Mouse (Mus musculus) megakaryocyte, adult 5-6 weeks (primary cell): Measurements from ENCODE around the gene Cldn6. TPM values are rescaled to one million over a fixed set of nuclear protein-coding genes. Genes with fewer than 3 reads are reported as not detected.

Experiments used
- ATAC-seq: 2 replicates; pipeline ENCODE4 v1.8.0; 2016; ENCODE audit warnings: mild to moderate bottlenecking, inconsistent platforms; ENCODE audit not compliant: poor library complexity, severe bottlenecking
- total RNA-seq, 2 experiments: library from RNA; stranded (forward) in 1 of 2; stranded (reverse) in 1 of 2; fragments of 153-499, 151-499 nt in 1 of 2; fragments of 221-1000, 200-1000 nt in 1 of 2; gene quantifications; 2 replicates each; pipeline versions ENCODE4 v1.2.3 to v1.2.4; 2015 to 2017

Gene Cldn6
- total RNA-seq (2015) (not detected in 2 replicates), total RNA-seq (2017) (not detected in 2 replicates)

DNA sequence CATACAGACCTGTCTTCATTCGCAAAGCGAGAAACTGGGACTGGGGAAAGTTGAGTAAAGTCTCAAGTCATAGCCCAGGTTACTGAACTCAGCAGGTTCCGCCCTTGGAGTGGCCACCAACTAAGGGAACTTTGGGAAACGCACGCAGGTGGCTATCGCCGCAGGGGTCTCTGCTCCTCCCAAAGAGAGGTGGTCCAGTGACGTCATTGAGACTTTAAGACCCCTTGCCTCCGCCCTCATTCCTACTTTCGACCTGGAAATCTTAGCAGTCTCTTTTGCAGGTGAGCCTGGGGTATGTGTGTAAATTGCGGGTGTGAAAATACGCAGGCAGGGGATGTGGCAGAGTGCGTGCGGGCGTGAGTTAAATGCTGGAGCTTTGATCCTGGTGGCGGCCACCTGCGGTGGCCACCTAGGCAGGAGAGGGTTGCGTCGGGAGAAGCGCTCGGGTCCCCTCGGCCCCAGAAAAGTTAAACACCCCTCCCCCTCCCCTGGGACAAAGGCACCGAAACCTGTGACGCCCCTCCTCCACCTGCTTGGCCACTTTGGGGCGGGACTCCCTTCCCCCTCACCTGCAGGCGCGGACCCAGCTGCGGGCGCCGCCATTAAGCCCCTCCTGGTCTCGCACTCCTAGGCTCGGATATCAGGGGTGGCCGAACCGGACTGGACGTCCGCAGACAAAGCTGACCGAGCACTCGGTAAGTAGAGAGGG is at the start of gene Cldn6:
Cldn6 (plus strand) TSS at position 123 of the 709 bp plus-strand sequence.
- no peak for ATAC-seq

DNA sequence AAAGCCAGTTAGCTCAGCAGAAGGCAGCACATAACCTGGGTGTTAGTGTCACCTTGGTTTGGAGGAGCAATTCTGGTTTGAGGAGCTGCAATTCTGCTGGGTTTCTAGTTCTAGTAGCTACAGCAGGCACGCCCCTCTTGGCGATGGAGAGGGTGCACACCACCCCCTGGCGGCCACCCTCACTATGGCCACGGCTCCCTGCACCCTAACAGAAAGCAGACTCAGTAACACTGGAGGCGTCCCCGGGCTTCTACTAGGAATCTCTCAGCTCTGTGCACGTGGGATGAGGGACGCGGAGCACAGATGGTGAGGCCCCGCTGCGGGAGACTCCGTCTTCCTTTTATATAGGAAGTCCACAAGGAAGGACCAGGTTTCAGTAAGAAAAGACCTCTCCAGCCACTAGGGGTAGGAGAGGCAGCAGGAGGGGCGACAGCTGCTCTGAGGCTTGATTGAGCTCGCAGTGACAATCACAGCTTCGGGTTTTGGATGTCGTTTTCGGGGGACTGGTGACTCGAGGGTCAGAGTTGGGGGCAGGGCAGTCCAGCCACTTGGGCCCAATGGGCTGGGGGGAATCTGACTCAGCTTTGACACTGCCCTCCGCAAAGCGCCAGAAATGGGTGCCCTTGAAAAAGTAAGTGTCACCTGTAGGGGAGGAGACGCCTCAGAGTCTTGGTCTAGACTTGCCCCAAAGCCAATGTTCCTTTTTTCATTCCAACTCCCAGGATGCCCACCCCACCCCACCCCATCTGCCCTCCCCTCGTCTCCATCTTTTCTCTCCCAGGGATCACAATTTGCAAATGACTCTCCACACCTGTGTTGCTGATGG is 48.6 kb upstream of the Cldn6 start:
- peak; percentile 87 for ATAC-seq

DNA sequence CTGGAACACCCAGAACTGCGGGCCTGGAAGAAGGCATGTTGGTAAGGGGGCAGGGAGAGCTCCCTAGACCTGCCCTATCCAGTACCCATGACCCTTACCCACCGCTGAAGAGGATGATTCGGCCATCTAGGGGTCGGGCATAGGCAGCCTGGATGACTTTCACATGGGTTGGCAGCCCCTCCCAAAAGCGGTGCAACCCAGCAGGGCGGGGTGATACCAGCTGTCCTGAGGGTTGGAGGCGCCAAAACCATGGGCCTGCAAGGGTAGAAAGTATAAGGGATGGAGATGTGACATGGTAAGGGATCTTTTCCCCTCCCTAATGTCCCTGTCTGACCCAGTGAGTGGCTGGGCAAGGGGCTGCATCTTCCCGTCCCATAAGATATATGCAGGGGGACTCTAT is 47.8 kb upstream of the Cldn6 start:
- ATAC-seq: no peak

DNA sequence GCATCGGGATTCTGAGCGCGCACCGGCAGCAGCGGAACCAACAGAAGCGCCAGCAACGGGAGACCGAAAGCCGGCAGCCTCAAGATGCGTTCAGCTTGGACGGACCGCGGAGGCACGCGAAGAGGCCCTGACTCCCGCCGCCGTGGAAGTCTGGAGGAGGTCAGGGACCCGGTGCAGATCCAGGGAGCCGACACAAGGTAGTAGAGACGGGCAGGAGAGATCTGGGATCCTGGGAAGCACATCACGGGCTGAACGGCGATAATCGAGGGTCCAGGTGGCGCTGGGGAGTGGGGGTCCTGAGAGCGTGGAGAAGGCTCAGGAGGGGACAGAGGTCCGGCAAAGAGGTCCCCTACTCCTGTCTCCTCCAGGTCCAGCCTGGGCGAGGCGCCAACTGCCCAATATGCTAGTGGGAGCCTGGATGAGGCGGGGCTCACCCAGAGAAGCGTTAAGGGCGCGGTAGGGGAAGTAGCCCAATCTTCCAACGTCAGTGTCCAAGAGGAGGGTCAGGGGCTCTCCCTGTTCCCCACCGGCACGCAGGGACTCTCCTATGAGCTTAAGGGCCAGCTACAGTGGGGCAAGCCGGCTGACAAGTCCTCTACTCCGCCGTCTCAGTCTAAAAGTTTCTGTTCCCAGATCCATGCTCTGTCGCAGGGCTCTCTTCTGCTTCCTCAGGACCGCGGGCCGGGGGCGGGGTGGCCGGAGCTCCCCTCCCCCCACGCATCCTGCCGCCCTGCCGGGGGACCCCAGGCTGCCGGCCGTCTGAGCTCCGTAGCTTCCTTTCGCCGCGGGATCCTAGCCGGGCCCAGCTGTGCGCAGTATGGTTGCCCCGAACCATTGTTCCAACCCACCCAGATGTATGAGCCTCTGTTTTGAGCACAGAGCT is 34.2 kb upstream of the Cldn6 start, which contains the start of gene Mmp25:
Mmp25 (minus strand) TSS at position 665 of the 883 bp plus-strand sequence.
- peak; percentile 93 for ATAC-seq

DNA sequence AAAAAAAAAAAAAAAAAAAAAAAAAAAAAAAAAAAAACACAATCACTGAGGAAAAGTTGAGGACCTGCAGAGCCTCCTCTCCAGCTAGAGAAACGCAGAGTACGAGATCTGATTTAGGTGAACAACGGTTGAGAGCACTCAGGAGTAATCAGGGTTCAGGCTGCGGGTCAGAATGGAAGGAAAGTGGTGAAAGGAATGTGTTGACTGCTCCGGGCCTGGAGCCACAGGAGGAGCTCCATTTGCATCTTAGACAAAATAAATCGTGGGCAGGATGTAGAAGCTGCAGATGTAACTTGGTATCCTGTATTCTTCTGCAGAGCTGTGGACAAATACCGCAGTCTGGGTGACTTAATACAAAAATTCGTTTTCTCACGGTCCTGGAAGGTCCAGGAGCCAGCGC is 33.2 kb upstream of the Cldn6 start:
- ATAC-seq: no peak

DNA sequence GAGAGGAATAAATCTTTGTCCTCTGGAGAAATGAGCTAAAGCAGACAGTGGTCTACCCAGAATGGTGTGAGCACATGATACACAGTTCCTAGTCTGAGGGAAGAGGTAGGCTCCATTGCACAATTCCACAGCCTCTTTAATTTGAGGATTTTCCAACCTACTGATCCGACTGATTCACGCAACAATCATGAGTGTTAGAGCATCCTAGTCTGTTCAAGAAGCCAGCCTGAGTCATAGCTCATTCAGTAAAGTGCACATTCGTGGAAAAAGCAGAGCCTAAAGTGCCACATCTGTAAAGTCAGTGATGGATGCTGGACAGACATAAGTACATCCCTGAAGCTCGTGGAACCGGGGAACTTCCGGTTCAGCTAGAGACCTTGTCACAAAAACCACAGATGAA is 27.7 kb upstream of the Cldn6 start:
- no peak for ATAC-seq

DNA sequence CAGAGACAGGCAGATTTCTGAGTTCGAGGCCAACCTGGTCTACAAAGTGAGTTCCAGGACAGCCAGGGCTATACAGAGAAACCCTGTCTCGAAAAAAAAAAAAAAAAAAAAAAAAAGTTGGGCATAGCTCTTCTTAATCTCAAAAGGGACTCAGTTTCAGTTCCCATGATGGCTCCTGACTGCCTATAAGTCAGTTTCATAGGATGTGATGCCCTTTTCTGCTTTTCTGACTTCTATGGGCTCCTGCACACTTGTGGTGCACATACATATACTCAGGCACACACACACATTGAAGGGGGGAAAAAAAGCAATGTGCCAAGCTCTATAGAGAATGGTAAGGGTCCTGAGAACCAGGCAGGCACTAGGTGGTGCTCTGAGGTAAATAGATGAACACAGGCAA is 25.7 kb upstream of the Cldn6 start:
- ATAC-seq: peak; percentile 53; the same call in 1 of the 2 replicates

DNA sequence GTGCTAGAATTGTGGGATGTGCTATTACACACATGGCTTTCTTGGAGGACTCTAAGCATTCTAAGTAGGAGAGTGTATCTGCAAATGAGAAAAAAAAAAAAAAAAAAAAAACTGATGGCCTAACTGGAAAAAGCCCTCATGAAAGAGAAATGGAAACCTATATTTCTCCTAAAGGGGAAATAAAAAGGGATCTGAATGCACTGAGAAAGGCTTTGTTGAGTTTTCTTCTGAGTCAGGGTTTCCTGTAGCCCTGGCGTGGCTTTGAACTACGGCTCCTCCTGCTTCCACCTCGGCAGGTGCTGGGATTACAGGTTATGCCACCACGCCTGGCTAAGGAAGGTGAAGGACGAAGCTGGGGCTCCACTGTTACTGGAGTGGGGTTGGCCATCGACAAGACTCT is 25.0 kb upstream of the Cldn6 start:
- ATAC-seq: peak; percentile 46

DNA sequence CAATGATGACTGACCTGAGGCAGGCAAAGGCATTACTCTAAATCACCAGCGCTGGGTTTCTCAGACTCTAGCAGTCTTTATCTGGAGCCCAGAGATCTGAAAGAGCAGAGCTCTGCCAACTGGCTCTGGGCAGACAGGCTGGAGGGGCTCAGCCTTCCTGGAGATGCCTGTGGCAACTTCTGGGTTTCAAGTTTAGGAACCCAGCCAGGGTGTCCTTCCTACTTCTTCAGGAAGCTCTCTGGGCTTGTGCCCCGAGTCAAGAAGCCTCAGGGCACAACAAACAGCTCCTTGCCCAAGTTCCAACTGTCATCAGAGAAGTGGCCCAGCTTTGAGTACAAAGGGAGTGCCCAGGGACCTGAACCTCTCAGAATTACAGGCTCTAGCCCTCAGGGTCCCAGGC is 24.6 kb upstream of the Cldn6 start:
- peak; percentile 66 for ATAC-seq

DNA sequence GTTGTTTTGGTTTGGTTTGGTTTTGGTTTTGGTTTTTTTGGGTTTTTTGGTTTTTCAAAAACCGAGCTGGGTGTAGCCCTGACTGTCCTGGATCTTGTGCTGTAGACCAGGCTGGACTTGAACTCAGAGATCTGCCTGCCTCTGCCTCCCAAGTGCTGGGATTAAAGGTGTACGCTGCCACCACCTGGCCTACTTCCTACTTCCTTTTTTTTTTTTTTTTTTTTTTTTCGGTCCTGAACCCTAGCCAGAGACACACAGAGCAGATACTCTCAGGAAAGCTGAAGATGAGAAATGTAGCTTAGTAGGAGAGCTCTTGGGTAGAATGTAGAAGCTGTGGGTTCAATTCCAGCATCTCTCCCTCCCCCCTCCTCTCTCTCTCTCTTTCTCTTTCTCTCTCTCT is 20.6 kb upstream of the Cldn6 start:
- no peak for ATAC-seq

DNA sequence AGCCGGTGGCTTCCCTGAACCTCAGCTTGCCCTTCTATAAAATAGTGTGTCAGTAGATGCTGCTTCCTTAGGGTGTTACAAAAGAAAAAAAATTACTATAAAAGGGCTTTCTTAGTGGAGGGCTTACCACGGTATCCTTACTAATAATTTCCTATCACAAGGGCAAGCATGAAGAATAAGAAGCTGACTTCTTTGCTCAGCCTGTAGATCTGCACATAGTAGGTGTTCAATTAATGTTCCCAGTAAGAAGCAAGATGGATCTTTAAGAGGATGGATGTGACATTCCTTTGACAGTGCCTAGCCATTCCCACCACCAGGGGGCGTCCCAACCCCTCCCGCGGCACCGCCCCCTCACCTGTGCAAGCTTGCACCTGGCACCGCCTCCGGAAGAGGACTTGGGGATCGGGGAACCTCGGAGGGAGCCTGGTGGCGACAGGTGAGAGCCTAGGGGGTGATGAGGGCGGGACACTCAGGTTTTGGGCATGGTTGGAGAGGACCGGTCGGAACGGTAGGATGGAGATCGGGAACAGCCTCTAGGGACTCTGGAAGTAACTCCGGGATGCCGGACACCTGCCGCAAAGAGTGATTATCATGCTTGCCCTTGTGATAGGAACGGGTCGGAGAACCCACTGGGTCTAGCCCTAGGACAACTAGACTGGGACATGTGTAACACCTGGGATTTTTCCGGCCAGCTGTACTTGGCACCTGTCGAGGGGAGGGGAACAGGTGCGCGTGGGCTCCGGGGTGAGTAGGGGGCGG is 18.8 kb upstream of the Cldn6 start, which contains the start of gene Bicdl2:
Bicdl2 (plus strand) TSS at position 390 of the 759 bp plus-strand sequence.
- ATAC-seq: peak; percentile 36

DNA sequence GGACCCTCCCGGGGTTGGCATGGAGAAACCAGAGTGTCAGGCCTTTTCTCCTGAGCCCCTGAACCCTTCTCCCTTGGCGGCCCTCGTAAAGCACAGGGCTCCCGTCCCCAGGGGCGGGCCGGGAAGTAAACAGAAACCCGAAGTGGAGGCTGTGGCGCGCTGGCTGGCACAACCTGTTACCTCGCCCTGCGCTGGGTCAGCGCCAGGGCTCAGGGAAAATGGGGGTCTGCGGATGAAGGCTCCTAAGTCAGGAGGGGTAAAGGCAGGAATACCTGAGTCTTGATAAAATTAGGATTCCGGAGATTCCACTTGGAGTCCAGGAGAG is 18.2 kb upstream of the Cldn6 start:
- peak; percentile 38; the same call in 1 of the 2 replicates for ATAC-seq

DNA sequence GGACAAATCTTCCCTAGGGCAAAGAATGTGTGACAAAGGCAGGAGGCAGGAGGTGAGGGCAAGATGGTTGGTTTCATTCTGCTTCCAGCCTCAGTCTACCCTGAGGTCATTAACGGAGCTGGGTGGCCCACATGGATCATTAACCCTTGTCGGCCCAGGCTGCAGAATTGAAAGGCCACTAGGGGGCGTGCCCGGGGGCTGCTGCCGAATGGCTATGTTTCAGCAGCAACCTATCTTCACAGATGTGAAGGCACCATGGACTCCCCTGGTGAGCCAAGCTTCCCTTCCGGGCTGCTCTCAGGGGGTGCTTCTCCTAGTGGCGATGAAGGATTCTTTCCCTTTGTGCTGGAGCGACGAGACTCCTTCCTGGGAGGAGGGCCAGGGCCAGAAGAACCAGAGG is 17.5 kb upstream of the Cldn6 start:
- 0 out of 2 replicates have a peak, but pooled peaks have one; percentile 18 for ATAC-seq

DNA sequence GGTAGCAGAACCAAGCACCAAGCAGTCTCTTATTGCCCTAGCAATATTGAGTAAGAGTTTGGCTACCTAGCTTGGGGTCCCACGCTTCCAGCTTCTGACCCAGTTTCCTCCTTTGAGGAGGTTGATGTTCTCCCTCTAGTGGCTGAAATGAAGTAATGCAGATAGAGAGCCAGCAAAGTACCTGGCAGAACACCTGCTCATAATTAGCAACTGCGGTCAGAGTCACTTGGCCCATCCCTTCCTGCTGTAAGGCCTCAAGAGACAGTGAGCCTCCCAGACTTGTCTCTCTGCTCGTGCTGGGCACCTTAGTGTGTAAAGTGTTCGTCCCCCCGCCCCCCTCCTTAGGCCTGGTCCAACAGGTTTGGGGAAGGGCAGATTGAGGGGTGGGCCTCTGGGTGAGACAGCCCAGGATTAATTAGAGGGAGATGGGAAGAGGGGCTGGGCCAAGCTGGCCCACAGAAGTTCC is 14.5 kb upstream of the Cldn6 start:
- ATAC-seq: peak; percentile 67

DNA sequence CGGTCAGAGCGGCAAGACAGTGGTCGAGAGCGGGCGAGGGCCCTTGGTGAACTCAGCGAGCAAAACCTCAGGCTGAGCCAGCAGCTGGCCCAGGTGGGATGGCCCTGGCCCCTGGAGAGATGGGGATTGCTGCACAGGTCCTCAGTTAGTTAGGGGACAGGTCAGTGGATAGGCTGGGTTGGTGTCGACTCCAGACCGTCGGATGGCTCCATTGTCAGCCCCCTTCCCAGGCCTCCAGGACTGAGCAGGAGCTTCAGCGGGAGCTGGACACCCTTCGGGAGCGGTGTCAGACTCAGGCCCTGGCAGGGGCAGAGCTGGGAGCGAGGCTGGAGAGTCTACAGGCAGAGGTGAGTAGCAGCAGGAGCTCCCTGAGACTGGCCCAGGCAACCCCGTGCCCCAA is 13.5 kb upstream of the Cldn6 start:
- no peak for ATAC-seq

DNA sequence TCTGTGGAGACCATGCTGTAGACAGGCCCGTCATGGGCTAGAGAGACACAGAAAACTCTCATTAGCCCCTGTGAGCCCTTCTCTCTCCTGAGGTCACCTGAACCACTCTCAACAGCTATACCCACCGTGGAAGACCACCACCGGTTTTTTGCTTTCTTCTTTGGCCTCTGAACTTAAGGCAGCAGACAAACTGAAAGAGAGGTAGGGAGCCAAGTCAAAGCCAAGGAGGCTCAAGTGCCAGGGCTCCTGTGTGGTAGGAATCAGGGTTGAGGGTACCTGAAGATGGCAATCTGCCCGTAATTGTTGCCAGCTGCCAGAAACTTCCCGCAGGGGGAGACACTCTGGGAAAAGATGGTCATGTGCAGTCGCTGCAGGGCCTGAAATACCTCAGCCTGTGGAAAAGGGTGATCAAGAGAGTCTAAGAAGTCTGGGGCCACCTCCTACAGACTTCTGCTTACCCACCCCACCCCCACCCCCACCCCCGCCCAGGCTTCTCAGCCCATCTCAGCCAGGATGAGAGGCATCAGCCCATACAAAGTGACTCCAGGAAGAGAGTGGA is 8.5 kb upstream of the Cldn6 start:
- no peak for ATAC-seq

DNA sequence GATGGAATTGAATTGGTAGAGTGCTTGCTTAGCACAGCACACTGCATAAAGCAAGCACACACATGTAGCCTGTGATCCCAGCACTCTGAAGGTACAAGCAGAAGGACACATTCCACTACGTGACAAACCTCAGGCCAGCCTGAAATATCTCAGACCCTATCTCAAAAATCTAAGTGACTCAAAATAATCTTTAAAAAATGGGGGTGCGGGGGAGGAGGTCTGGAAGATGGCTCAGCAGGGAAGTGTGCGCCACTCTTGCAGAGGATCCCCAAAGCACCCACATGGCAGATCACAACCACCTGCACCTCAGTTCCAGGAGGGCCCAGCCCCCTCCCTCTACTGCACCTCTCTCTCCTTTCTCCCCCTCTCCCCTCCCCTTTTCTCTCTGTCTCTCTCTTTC is 7.5 kb upstream of the Cldn6 start:
- ATAC-seq: no peak

DNA sequence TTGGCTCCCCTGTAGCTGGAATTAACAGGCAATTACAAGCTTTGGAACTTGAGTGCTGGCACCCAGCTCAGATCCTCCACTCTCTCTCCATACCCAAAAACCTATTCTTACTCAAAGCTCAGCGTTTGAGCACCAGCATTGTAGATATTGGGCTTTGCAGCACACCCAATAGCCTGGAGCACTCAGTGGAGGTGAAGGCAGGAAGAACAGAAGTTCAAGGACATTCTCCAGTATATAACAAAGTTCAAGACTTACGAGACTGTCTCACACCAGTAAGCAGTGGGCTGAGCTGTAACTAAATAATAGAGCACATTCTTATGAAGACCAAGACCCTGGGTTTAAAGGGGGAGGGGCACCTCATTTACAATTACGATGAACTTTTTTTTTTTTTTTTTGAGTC is 6.3 kb upstream of the Cldn6 start:
- ATAC-seq: no peak

DNA sequence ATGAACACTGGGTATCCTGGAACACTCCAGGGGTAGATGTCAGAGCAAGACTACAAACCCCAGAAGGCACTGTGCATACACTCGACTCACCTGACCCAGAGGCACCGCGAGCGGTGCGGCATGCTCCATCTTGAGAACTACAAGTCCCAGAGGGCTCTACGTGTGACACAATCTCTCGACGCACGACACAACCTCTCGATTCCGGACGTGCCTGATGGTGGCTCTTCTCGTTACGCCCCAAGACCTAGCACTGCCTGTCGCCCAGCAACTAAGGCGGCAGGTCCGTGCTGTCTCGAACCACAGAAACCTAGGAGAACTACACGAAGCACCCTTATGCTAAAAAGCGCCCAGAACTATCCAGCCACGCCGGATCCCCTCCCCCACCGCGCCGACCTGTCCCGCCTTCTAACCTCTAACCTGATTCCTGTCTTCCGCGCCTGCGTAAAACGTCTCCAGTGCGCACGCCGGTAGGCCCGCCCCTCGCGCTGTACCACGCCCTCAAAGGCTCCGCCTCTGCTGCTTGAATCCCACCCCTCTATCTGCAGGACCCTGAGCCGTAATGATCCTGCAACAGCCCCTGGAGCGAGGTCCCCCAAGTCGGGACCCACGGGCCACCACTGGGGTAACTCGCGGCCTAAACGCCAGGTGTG is 5.5 kb upstream of the Cldn6 start, which contains the start of the genes Hcfc1r1 and Thoc6:
Hcfc1r1 (plus strand) TSS at position 173 of the 650 bp plus-strand sequence.
Thoc6 (minus strand) TSS at position 459 of the 650 bp plus-strand sequence.
- peak; percentile 84 for ATAC-seq
